Mouse (Mus musculus) T-helper 1 cell (primary cell): ENCODE results near the gene Grb2.

Experiments used
- in situ Hi-C: fragments of 300-600 bp; cut with MboI, MseI; formaldehyde crosslinking; loops from one replicate; pipeline ENCODE4 v1.15.1; 2025; ENCODE audit warnings: high pct_unique_total_duplicates

Grb2 gene

GRCm38 (mm10) chr11:115628465-115629101, 79.8 kb downstream of the Grb2 start:
- in situ Hi-C loops: no loop called here

GRCm38 (mm10) chr11:115627705-115628464, 80.5 kb downstream of the Grb2 start, which contains the start of gene Slc25a19:
Slc25a19 (minus strand) TSS chr11:115628295.
- in situ Hi-C loops: no loop called here

GRCm38 (mm10) chr11:115626824-115627616, 81.4 kb downstream of the Grb2 start:
- in situ Hi-C loops: no loop called here

GRCm38 (mm10) chr11:115625877-115626276, 82.5 kb downstream of the Grb2 start:
- in situ Hi-C loops: no loop called here

- in situ Hi-C loops: no loop called here
Measured at GRCm38 (mm10) chr11:115623487-115624070, 84.8 kb downstream of the Grb2 start.

GRCm38 (mm10) chr11:115619949-115620348, 88.4 kb downstream of the Grb2 start:
- in situ Hi-C loops: no loop called here

- in situ Hi-C loops: no loop called here
Measured at GRCm38 (mm10) chr11:115618732-115619516, 89.5 kb downstream of the Grb2 start.

- in situ Hi-C loops: no loop called here
Measured at GRCm38 (mm10) chr11:115618001-115618400, 90.4 kb downstream of the Grb2 start.

- in situ Hi-C loops: no loop called here
Measured at GRCm38 (mm10) chr11:115616893-115617292, 91.5 kb downstream of the Grb2 start.

GRCm38 (mm10) chr11:115616371-115616770, 92.0 kb downstream of the Grb2 start:
- in situ Hi-C loops: no loop called here

GRCm38 (mm10) chr11:115615875-115616274, 92.5 kb downstream of the Grb2 start:
- in situ Hi-C loops: no loop called here

- in situ Hi-C loops: no loop called here
Measured at GRCm38 (mm10) chr11:115615108-115615825, 93.1 kb downstream of the Grb2 start.

GRCm38 (mm10) chr11:115614346-115615107, 93.9 kb downstream of the Grb2 start:
- in situ Hi-C loops: no loop called here

- in situ Hi-C loops: no loop called here
Measured at GRCm38 (mm10) chr11:115613138-115613945, 95.1 kb downstream of the Grb2 start.

GRCm38 (mm10) chr11:115612410-115613137, 95.8 kb downstream of the Grb2 start, which contains the start of gene Mif4gd:
Mif4gd (minus strand) TSS chr11:115612969.
- in situ Hi-C loops: no loop called here

- in situ Hi-C loops: no loop called here
Measured at GRCm38 (mm10) chr11:115612059-115612409, 96.4 kb downstream of the Grb2 start.

- in situ Hi-C loops: no loop called here
Measured at GRCm38 (mm10) chr11:115611173-115611572, 97.2 kb downstream of the Grb2 start.

GRCm38 (mm10) chr11:115609576-115609975, 98.8 kb downstream of the Grb2 start:
- in situ Hi-C loops: no loop called here
